Mouse (Mus musculus): ENCODE data around the gene Rhox7b.
"Not testable (repeated sequence)": the region's sequence is repeated elsewhere in the genome, so short reads cannot be mapped to it uniquely, and the experiment has no call there.

Gene Rhox7b

GRCm38 (mm10) chrX:37897132-37897531 lies at the start of gene Rhox7b:
Gene Rhox7b (minus strand): TSS chrX:37897232.
- not testable (repeated sequence) for DNase-seq

GRCm38 (mm10) chrX:37916311-37916710 lies 19.3 kb upstream of the Rhox7b start:
- DNase-seq, result no peak

- DNase-seq, result no peak
Measured at GRCm38 (mm10) chrX:37908581-37908980, 11.5 kb upstream of the Rhox7b start.

GRCm38 (mm10) chrX:37903727-37904126 lies 6.7 kb upstream of the Rhox7b start:
- no peak for DNase-seq

- DNase-seq, result not testable (repeated sequence)
Measured at GRCm38 (mm10) chrX:37901670-37902069, 4.6 kb upstream of the Rhox7b start, which contains the start of gene Rhox9. Gene Rhox9 (minus strand): TSS chrX:37901770.

GRCm38 (mm10) chrX:37878844-37879243 lies 18.2 kb downstream of the Rhox7b start, which contains the start of gene Rhox8:
Gene Rhox8 (minus strand): TSS chrX:37878944.
- DNase-seq, result no peak

GRCm38 (mm10) chrX:37871641-37872040 lies 25.4 kb downstream of the Rhox7b start:
- no peak for DNase-seq

Measured in cerebellum, adult 11 months (tissue).